Mouse (Mus musculus) intestine, embryonic 14.5 days (tissue): ENCODE data around the gene D330020A13Rik. TPM values are rescaled to one million over a fixed set of nuclear protein-coding genes. Genes with fewer than 3 reads are reported as not detected.
"Not testable (repeated sequence)": the region's sequence is repeated elsewhere in the genome, so short reads cannot be mapped to it uniquely, and the experiment has no call there.

Source experiments
- ATAC-seq: fragments of 200-750 bp; cut with Nextera tagmentation; replicated peaks from 2 replicates; pipeline ENCODE4 v1.8.0; 2017; ENCODE audit warnings: low read depth, moderate number of reproducible peaks, moderate TSS enrichment, moderate library complexity; ENCODE audit not compliant: low FRiP score, low TSS enrichment
- DNase-seq: peaks from one replicate; pipeline ENCODE4 v3.0.0-alpha.2; 2018; ENCODE audit warnings: low spot score
- H3K27ac ChIP-seq: fragments of 300-500 bp; sonication (generic); 2 replicates; pipeline ENCODE4 v1.5.1; 2014; ENCODE audit warnings: low read depth, mild to moderate bottlenecking, control low read depth
- H3K27me3 ChIP-seq: fragments of 300-500 bp; sonication (generic); replicated peaks from 2 replicates; pipeline ENCODE4 v1.6.1; 2014; ENCODE audit warnings: low read length, control low read depth; ENCODE audit not compliant: control insufficient read depth, insufficient read depth
- H3K36me3 ChIP-seq: fragments of 300-500 bp; sonication (generic); 2 replicates; pipeline ENCODE4 v1.6.1; 2014; ENCODE audit warnings: low read length, control low read depth; ENCODE audit not compliant: control insufficient read depth, insufficient read depth
- H3K4me1 ChIP-seq: fragments of 300-500 bp; sonication (generic); replicated peaks from 2 replicates; pipeline ENCODE4 v1.6.1; 2014; ENCODE audit warnings: low read length, control low read depth, mixed read lengths; ENCODE audit not compliant: control insufficient read depth, insufficient read depth
- H3K4me2 ChIP-seq: fragments of 300-500 bp; sonication (generic); 2 replicates; pipeline ENCODE4 v1.6.1; 2014; ENCODE audit warnings: low read length
- H3K4me3 ChIP-seq: fragments of 300-500 bp; sonication (generic); 2 replicates; pipeline ENCODE4 v1.5.1; 2014; ENCODE audit warnings: low read depth, low read length, control low read depth, mixed read lengths
- H3K9ac ChIP-seq: fragments of 300-500 bp; sonication (generic); 2 replicates; pipeline ENCODE4 v1.6.1; 2014; ENCODE audit warnings: mild to moderate bottlenecking, low read length
- H3K9me3 ChIP-seq: fragments of 300-500 bp; sonication (generic); 2 replicates; pipeline ENCODE4 v1.6.1; 2016; ENCODE audit warnings: low read length, control low read depth; ENCODE audit not compliant: control insufficient read depth
- whole genome bisulfite sequencing: fragments of 180-500 bp; shearing (Covaris S2); extraction: QIAGEN DNeasy Blood & Tissue Kit; methylation state at CpG from one replicate; pipeline ENCODE4 v1.1.7; 2014; 5-methylcytosine and 5-hydroxymethylcytosine counted together
- polyA plus RNA-seq: library from polyadenylated mRNA; unstranded; fragments of >200 nt; fragmentation: Nextera tagmentation; extraction: Ambion mirVana; gene quantifications from 2 replicates; pipeline ENCODE4 v1.2.1, GENCODE M21; 2014

D330020A13Rik gene
- polyA plus RNA-seq, 1 experiment from 2014 or later: not detected

DNA sequence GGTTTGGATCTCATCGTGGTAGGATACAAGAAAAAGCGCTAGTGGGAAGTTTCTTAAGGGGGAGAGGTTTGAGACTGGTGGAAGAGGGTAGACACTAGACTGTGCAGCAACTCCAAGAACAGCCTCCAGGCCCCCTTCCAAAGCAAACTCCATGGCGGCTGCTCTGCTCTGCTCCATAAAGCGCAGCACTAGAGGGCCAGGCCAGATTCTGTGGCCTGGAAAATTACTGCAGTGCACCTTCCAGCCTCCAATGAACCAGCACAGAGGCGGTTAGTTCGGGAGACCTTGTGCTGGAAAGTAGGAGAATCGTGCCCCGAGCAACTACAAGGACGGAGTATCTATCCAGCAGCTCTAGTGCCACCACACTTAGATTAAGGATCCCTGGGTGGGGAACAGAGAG, 6.9 kb upstream of the D330020A13Rik start:
- ATAC-seq: no peak

DNA sequence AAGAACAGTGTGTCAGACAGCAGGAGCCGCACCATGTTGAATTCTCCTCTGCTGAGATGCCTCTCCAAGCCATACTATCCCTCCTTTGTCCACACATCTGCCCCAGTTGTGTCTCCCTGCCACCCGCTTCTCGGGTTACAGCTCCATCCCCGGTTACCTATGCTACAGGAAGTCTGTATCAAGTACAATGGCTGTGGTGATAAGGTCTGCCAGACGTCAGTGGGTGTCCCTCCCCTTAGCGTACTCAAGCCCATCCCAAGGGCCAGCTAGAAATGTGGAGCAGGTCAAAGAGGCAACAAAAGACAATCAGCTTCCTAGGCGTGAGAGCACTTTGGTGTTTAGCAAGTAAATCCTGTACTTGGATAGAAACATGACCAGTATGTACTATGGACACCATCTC, 5.6 kb upstream of the D330020A13Rik start:
- ATAC-seq (no peak), DNase-seq (no peak)
- H3K36me3 ChIP-seq: no peaks in the 10 kb centered on the region
- 40% methylated on average over 7 of the region's 7 CpGs for WGBS
- no peak overlapping the region for H3K9ac ChIP-seq
- no peak overlapping the region for H3K4me2 ChIP-seq
- H3K9me3 ChIP-seq: no peaks in the 10 kb centered on the region
- H3K27me3 ChIP-seq: peaks cover 8% of the 10 kb centered on the region
- H3K4me1 ChIP-seq: no peaks in the 10 kb centered on the region
- no peak overlapping the region for H3K27ac ChIP-seq
- no peak overlapping the region for H3K4me3 ChIP-seq

More for the DNA sequence above, 6.9 kb upstream of the D330020A13Rik start:
- no peaks in the 10 kb centered on the region for H3K4me1 ChIP-seq
- H3K27ac ChIP-seq: no peak overlapping the region
- H3K9ac ChIP-seq: no peak overlapping the region
- no peak overlapping the region for H3K4me3 ChIP-seq
- no peaks in the 10 kb centered on the region for H3K9me3 ChIP-seq
- 85% methylated on average over 9 of the region's 9 CpGs for WGBS
- no peaks in the 10 kb centered on the region for H3K36me3 ChIP-seq
- no peak overlapping the region for H3K4me2 ChIP-seq
- H3K27me3 ChIP-seq: no peaks in the 10 kb centered on the region
- no peak for DNase-seq

- Histone ChIP-seq H3K4me1 (no peaks in the 10 kb centered on the region), H3K9ac (no peak overlapping the region), H3K4me2 (no peak overlapping the region), H3K27ac (no peak overlapping the region), H3K9me3 (no peaks in the 10 kb centered on the region), H3K4me3 (no peak overlapping the region), H3K36me3 (no peaks in the 10 kb centered on the region), H3K27me3 (peaks cover 14% of the 10 kb centered on the region)
- ATAC-seq: no peak
- no peak for DNase-seq
- WGBS: 82% methylated on average over 4 of the region's 4 CpGs
These were observed 4.7 kb upstream of the D330020A13Rik start for GRCm38 (mm10) chr6:120289430-120289829.

GRCm38 (mm10) chr6:120291396-120292009, 2.7 kb upstream of the D330020A13Rik start:
- Histone ChIP-seq H3K27ac (no peak overlapping the region), H3K36me3 (no peaks in the 10 kb centered on the region), H3K9ac (no peak overlapping the region), H3K4me2 (no peak overlapping the region), H3K4me1 (no peaks in the 10 kb centered on the region), H3K4me3 (no peak overlapping the region), H3K27me3 (peaks cover 21% of the 10 kb centered on the region), H3K9me3 (no peaks in the 10 kb centered on the region)
- WGBS: 91% methylated on average over 7 of the region's 7 CpGs
- DNase-seq (no peak), ATAC-seq (no peak)

DNA sequence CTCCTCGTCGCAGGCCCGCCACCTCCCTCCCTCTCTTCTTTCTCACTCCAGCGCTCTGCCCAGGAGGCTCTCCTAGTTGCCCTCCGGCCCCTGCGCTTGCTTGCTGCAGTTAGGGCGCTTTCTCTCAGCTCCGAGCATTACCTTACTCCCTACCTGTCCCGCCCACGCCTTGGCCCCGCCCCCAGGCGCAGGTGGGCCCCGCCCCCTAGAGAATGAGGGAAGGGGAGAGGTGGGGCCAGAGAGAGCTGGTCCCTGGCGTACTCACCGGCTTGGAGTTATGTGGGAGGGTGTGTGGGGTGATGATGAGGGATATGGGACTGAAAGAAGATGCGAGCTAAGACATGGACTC, 595 bp downstream of the D330020A13Rik start:
- no peak for DNase-seq
- peak; percentile 88 for ATAC-seq
- under 1% methylated on average over 16 of the region's 16 CpGs for WGBS
- peak overlapping the region; percentile 67 for H3K27ac ChIP-seq
- peak overlapping the region; percentile 57 for H3K9ac ChIP-seq
- H3K9me3 ChIP-seq: no peaks in the 10 kb centered on the region
- H3K27me3 ChIP-seq: peaks cover 21% of the 10 kb centered on the region
- H3K4me1 ChIP-seq: no peaks in the 10 kb centered on the region
- H3K4me2 ChIP-seq: peak overlapping the region; percentile 98
- peak overlapping the region; percentile 60 for H3K4me3 ChIP-seq
- no peaks in the 10 kb centered on the region for H3K36me3 ChIP-seq

DNA sequence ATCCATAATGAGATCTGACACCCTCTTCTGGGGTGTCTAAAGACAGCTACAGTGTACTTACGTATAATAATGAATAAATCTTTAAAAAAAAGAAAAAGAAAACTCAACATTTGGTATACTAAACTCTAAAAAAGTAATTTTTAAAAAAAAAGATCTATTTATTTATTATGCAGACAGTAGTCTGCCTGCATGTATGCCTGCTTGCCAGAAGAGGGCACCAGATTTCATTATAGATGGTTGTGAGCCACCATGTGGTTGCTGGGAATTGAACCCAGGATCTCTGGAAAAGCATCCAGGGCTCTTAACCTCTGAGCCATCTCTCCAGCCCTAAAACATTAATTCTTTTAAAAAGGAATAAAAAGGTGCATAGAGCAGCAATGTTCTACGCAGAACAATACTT, 2.4 kb downstream of the D330020A13Rik start:
- not testable (repeated sequence) for DNase-seq, H3K4me2 ChIP-seq, H3K9ac ChIP-seq, H3K9me3 ChIP-seq, H3K36me3 ChIP-seq, H3K4me1 ChIP-seq, H3K27ac ChIP-seq, ATAC-seq, H3K4me3 ChIP-seq
- WGBS: 90% methylated on average over 2 of the region's 2 CpGs
- H3K27me3 ChIP-seq: peaks cover 21% of the 10 kb centered on the region

- H3K9me3 ChIP-seq: no peaks in the 10 kb centered on the region
- ATAC-seq (no peak), DNase-seq (peak; percentile 64)
- no peak overlapping the region for H3K27ac ChIP-seq
- no peaks in the 10 kb centered on the region for H3K36me3 ChIP-seq
- H3K9ac ChIP-seq: no peak overlapping the region
- H3K4me3 ChIP-seq: no peak overlapping the region
- no peak overlapping the region for H3K4me2 ChIP-seq
- no peaks in the 10 kb centered on the region for H3K4me1 ChIP-seq
- 23% methylated on average over 6 of the region's 6 CpGs for WGBS
- no peaks in the 10 kb centered on the region for H3K27me3 ChIP-seq
These were observed 7.0 kb downstream of the D330020A13Rik start for GRCm38 (mm10) chr6:120301137-120301536.

- WGBS: 24% methylated on average over 16 of the region's 16 CpGs
- Histone ChIP-seq H3K9ac (no peak overlapping the region), H3K27me3 (no peaks in the 10 kb centered on the region), H3K9me3 (no peaks in the 10 kb centered on the region), H3K36me3 (no peaks in the 10 kb centered on the region), H3K27ac (no peak overlapping the region), H3K4me3 (no peak overlapping the region), H3K4me2 (peak overlapping the region; percentile 34), H3K4me1 (no peaks in the 10 kb centered on the region)
- DNase-seq (no peak), ATAC-seq (no peak)
These were observed 8.7 kb downstream of the D330020A13Rik start for GRCm38 (mm10) chr6:120302755-120303316.
